Mouse (Mus musculus): ENCODE measurements at regions not wholly inside any gene's neighbourhood (a gene's known extent, or its start where the extent isn't known, plus 50 kb on each side); places are given as distances from the start of the nearest gene placed in this dataset.

DNA sequence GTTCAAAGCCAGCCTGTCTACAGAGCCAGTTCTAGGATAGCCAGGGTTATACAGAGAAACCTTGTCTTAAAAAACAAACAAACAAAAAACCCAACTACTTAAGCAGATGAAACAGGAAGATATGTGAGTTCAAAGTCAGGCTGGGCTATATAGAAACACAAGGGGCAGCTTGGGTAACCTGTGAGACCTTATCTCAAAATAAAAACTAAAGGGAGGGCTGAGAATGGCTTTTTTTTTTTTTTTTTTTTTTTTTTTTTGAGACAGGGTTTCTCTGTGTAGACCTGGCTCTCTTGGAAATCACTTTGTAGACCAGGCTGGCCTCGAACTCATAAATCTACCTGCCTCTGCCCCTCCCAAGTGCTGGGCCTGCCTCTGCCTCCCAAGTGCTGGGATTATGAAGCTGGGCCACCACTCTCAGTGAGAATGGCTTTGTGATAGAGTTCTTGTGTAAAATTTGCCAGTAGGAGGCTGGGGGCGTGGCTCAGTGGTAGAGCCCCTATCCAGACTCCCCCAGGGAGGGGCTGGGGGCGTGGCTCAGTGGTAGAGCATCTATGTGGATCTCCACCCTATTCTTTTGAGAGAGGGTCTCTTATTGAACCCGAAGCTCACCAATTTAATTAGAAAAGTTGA is 59.0 kb upstream of the Cux1 start:
- no peak overlapping the region for H3K9ac ChIP-seq (ENCODE audit: low read depth, low read length)
- no peak overlapping the region for H3K4me2 ChIP-seq (replicated peaks; ENCODE audit: low read depth, low read length)
- H3K27ac ChIP-seq (ENCODE audit: low read depth, low read length), result no peak overlapping the region
- H3K27me3 ChIP-seq (ENCODE audit: control insufficient read depth, insufficient read depth, low read length), result no peaks in the 10 kb centered on the region
- no peaks in the 10 kb centered on the region for H3K9me3 ChIP-seq (ENCODE audit: control insufficient read depth, low read length)
- H3K4me1 ChIP-seq (ENCODE audit: control insufficient read depth, insufficient read depth, low read length), result peaks cover 6% of the 10 kb centered on the region; the same call in 1 of the 2 replicates
- H3K36me3 ChIP-seq (ENCODE audit: control insufficient read depth, insufficient read depth, low read length), result no peaks in the 10 kb centered on the region
- WGBS, result 50% methylated on average over 4 of the region's 4 CpGs
- no peak overlapping the region for H3K4me3 ChIP-seq (ENCODE audit: low read length)
- ATAC-seq (ENCODE audit: low FRiP score, low TSS enrichment), result no peak

- no peak overlapping the region for H3K9ac ChIP-seq (ENCODE audit: low read depth, low read length)
- H3K4me3 ChIP-seq (ENCODE audit: low read length), result no peak overlapping the region
- H3K27me3 ChIP-seq (ENCODE audit: control insufficient read depth, insufficient read depth, low read length), result no peaks in the 10 kb centered on the region
- 70% methylated on average over 2 of the region's 2 CpGs for WGBS
- ATAC-seq (ENCODE audit: low FRiP score, low TSS enrichment), result no peak
- H3K4me1 ChIP-seq (ENCODE audit: control insufficient read depth, insufficient read depth, low read length), result peaks cover 6% of the 10 kb centered on the region; the same call in 1 of the 2 replicates
- no peaks in the 10 kb centered on the region for H3K36me3 ChIP-seq (ENCODE audit: control insufficient read depth, insufficient read depth, low read length)
- H3K9me3 ChIP-seq (ENCODE audit: control insufficient read depth, low read length), result no peaks in the 10 kb centered on the region
- H3K4me2 ChIP-seq (replicated peaks; ENCODE audit: low read depth, low read length), result no peak overlapping the region
- H3K27ac ChIP-seq (ENCODE audit: low read depth, low read length), result no peak overlapping the region
These were observed 59.6 kb upstream of the Cux1 start for GRCm38 (mm10) chr5:136626891-136627290.

- Histone ChIP-seq H3K9ac (ENCODE audit: low read depth, low read length) (no peak overlapping the region), H3K27ac (ENCODE audit: low read depth, low read length) (no peak overlapping the region), H3K36me3 (ENCODE audit: control insufficient read depth, insufficient read depth, low read length) (no peaks in the 10 kb centered on the region), H3K4me3 (ENCODE audit: low read length) (no peak overlapping the region), H3K4me2 (replicated peaks; ENCODE audit: low read depth, low read length) (no peak overlapping the region), H3K4me1 (ENCODE audit: control insufficient read depth, insufficient read depth, low read length) (peaks cover 2% of the 10 kb centered on the region; the same call in 1 of the 2 replicates), H3K27me3 (ENCODE audit: control insufficient read depth, insufficient read depth, low read length) (no peaks in the 10 kb centered on the region), H3K9me3 (ENCODE audit: control insufficient read depth, low read length) (no peaks in the 10 kb centered on the region)
- ATAC-seq (ENCODE audit: low FRiP score, low TSS enrichment), result no peak
- 81% methylated on average over 11 of the region's 11 CpGs for WGBS
These were observed 60.5 kb upstream of the Cux1 start for GRCm38 (mm10) chr5:136627671-136628292.

GRCm38 (mm10) chr5:136628502-136628901 is 61.2 kb upstream of the Cux1 start:
- H3K27ac ChIP-seq (ENCODE audit: low read depth, low read length), result no peak overlapping the region
- H3K4me2 ChIP-seq (replicated peaks; ENCODE audit: low read depth, low read length), result no peak overlapping the region
- H3K27me3 ChIP-seq (ENCODE audit: control insufficient read depth, insufficient read depth, low read length), result no peaks in the 10 kb centered on the region
- no peaks in the 10 kb centered on the region for H3K36me3 ChIP-seq (ENCODE audit: control insufficient read depth, insufficient read depth, low read length)
- WGBS, result 95% methylated on average over 5 of the region's 5 CpGs
- H3K4me1 ChIP-seq (ENCODE audit: control insufficient read depth, insufficient read depth, low read length), result no peaks in the 10 kb centered on the region
- no peak overlapping the region for H3K4me3 ChIP-seq (ENCODE audit: low read length)
- H3K9ac ChIP-seq (ENCODE audit: low read depth, low read length), result no peak overlapping the region
- ATAC-seq (ENCODE audit: low FRiP score, low TSS enrichment), result no peak
- no peaks in the 10 kb centered on the region for H3K9me3 ChIP-seq (ENCODE audit: control insufficient read depth, low read length)

DNA sequence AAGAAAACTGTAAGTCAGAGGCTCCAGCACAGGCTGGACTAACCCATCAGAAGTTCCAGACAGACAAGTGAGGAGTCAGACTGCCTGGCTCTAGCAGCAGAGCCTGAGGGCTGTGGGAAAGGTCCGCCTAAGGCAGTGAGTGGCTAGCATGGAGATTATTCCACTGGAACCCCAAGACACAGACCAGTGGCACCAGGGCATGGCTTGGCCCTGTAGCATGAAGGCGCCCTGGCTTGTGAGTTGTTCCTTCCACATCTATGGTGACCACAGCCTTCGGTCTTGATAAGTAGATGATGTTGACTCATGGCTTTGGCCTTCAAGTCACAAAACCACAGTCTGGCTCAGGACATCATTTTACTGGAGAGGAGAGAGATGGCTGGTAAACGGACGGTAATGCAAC is 60.7 kb upstream of the Myl10 start:
- Histone ChIP-seq H3K4me3 (ENCODE audit: low read length) (no peak overlapping the region), H3K4me1 (ENCODE audit: control insufficient read depth, insufficient read depth, low read length) (no peaks in the 10 kb centered on the region), H3K27me3 (ENCODE audit: control insufficient read depth, insufficient read depth, low read length) (no peaks in the 10 kb centered on the region), H3K36me3 (ENCODE audit: control insufficient read depth, insufficient read depth, low read length) (no peaks in the 10 kb centered on the region), H3K9ac (ENCODE audit: low read depth, low read length) (no peak overlapping the region), H3K27ac (ENCODE audit: low read depth, low read length) (no peak overlapping the region), H3K4me2 (replicated peaks; ENCODE audit: low read depth, low read length) (no peak overlapping the region), H3K9me3 (ENCODE audit: control insufficient read depth, low read length) (no peaks in the 10 kb centered on the region)
- WGBS, result 89% methylated on average over 5 of the region's 5 CpGs
- ATAC-seq (ENCODE audit: low FRiP score, low TSS enrichment), result no peak

GRCm38 (mm10) chr5:136633901-136634300 is 59.0 kb upstream of the Myl10 start:
- H3K27me3 ChIP-seq (ENCODE audit: control insufficient read depth, insufficient read depth, low read length), result no peaks in the 10 kb centered on the region
- H3K27ac ChIP-seq (ENCODE audit: low read depth, low read length), result no peak overlapping the region
- no peak overlapping the region for H3K4me2 ChIP-seq (replicated peaks; ENCODE audit: low read depth, low read length)
- no peaks in the 10 kb centered on the region for H3K9me3 ChIP-seq (ENCODE audit: control insufficient read depth, low read length)
- no peak overlapping the region for H3K4me3 ChIP-seq (ENCODE audit: low read length)
- H3K4me1 ChIP-seq (ENCODE audit: control insufficient read depth, insufficient read depth, low read length), result no peaks in the 10 kb centered on the region
- no peaks in the 10 kb centered on the region for H3K36me3 ChIP-seq (ENCODE audit: control insufficient read depth, insufficient read depth, low read length)
- WGBS, result 50% methylated on average over 6 of the region's 6 CpGs
- no peak for ATAC-seq (ENCODE audit: low FRiP score, low TSS enrichment)
- H3K9ac ChIP-seq (ENCODE audit: low read depth, low read length), result no peak overlapping the region

- no peak overlapping the region for H3K4me2 ChIP-seq (replicated peaks; ENCODE audit: low read depth, low read length)
- no peaks in the 10 kb centered on the region for H3K9me3 ChIP-seq (ENCODE audit: control insufficient read depth, low read length)
- no peaks in the 10 kb centered on the region for H3K27me3 ChIP-seq (ENCODE audit: control insufficient read depth, insufficient read depth, low read length)
- 90% methylated on average over 2 of the region's 2 CpGs for WGBS
- no peaks in the 10 kb centered on the region for H3K4me1 ChIP-seq (ENCODE audit: control insufficient read depth, insufficient read depth, low read length)
- H3K36me3 ChIP-seq (ENCODE audit: control insufficient read depth, insufficient read depth, low read length), result no peaks in the 10 kb centered on the region
- no peak for ATAC-seq (ENCODE audit: low FRiP score, low TSS enrichment)
- H3K27ac ChIP-seq (ENCODE audit: low read depth, low read length), result no peak overlapping the region
- no peak overlapping the region for H3K4me3 ChIP-seq (ENCODE audit: low read length)
- H3K9ac ChIP-seq (ENCODE audit: low read depth, low read length), result no peak overlapping the region
These were observed 57.8 kb upstream of the Myl10 start for GRCm38 (mm10) chr5:136635119-136635518.

DNA sequence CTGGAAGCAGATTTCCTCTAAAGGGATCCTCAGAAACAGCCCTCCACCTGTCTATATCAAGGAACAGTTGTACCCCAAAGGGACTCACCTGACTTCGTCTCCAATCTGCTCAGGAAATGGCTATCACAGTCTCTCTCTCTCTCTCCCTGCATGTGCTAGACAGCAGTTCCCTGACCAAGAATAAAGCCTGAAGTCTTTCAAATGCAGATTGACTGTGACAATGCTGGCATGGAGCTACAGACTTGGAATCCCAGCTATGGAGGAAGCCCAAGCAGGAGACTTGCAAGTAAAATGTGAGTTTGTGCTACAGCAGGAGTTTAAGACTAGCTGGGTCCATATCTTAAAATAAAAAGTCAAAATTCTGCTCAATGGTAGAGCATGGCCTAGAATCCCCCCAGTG is 56.5 kb upstream of the Myl10 start:
- no peaks in the 10 kb centered on the region for H3K27me3 ChIP-seq (ENCODE audit: control insufficient read depth, insufficient read depth, low read length)
- ATAC-seq (ENCODE audit: low FRiP score, low TSS enrichment), result no peak
- 80% methylated on average over 1 of the region's 1 CpGs for WGBS
- no peak overlapping the region for H3K4me3 ChIP-seq (ENCODE audit: low read length)
- H3K27ac ChIP-seq (ENCODE audit: low read depth, low read length), result no peak overlapping the region
- no peaks in the 10 kb centered on the region for H3K9me3 ChIP-seq (ENCODE audit: control insufficient read depth, low read length)
- no peak overlapping the region for H3K4me2 ChIP-seq (replicated peaks; ENCODE audit: low read depth, low read length)
- no peaks in the 10 kb centered on the region for H3K36me3 ChIP-seq (ENCODE audit: control insufficient read depth, insufficient read depth, low read length)
- H3K9ac ChIP-seq (ENCODE audit: low read depth, low read length), result no peak overlapping the region
- no peaks in the 10 kb centered on the region for H3K4me1 ChIP-seq (ENCODE audit: control insufficient read depth, insufficient read depth, low read length)

- H3K9me3 ChIP-seq (ENCODE audit: control insufficient read depth, low read length), result no peaks in the 10 kb centered on the region
- no peaks in the 10 kb centered on the region for H3K4me1 ChIP-seq (ENCODE audit: control insufficient read depth, insufficient read depth, low read length)
- H3K9ac ChIP-seq (ENCODE audit: low read depth, low read length), result no peak overlapping the region
- no peak for ATAC-seq (ENCODE audit: low FRiP score, low TSS enrichment)
- no peaks in the 10 kb centered on the region for H3K27me3 ChIP-seq (ENCODE audit: control insufficient read depth, insufficient read depth, low read length)
- WGBS, result 65% methylated on average over 11 of the region's 11 CpGs
- H3K27ac ChIP-seq (ENCODE audit: low read depth, low read length), result no peak overlapping the region
- H3K4me2 ChIP-seq (replicated peaks; ENCODE audit: low read depth, low read length), result no peak overlapping the region
- H3K4me3 ChIP-seq (ENCODE audit: low read length), result no peak overlapping the region
- H3K36me3 ChIP-seq (ENCODE audit: control insufficient read depth, insufficient read depth, low read length), result no peaks in the 10 kb centered on the region
These were observed 55.1 kb upstream of the Myl10 start for GRCm38 (mm10) chr5:136637872-136638271.

Data from kidney, embryonic 14.5 days (tissue).